Mouse (Mus musculus) bone marrow macrophage, adult 2 months (primary cell): ENCODE data around the gene Rab3c. TPM values are rescaled to one million over a fixed set of nuclear protein-coding genes. Genes with fewer than 3 reads are reported as not detected.

ENCODE experiments used
- H3K27ac ChIP-seq: 2 replicates; pipeline ENCODE4 v1.5.1; 2012; ENCODE audit warnings: low read depth, low read length; ENCODE audit not compliant: insufficient read depth
- H3K4me1 ChIP-seq: 2 replicates; pipeline ENCODE4 v1.6.1; 2012; ENCODE audit warnings: low read length; ENCODE audit not compliant: control insufficient read depth, insufficient read depth
- H3K4me3 ChIP-seq: 2 replicates; pipeline ENCODE4 v1.5.1; 2012; ENCODE audit warnings: mild to moderate bottlenecking, low read length, moderate library complexity; ENCODE audit not compliant: insufficient read depth
- CTCF ChIP-seq: IDR thresholded peaks from 2 replicates; pipeline ENCODE4 v1.5.1; 2012; ENCODE audit warnings: low read depth, mild to moderate bottlenecking, low read length, moderate library complexity
- POLR2A ChIP-seq: IDR thresholded peaks from 2 replicates; pipeline ENCODE4 v1.6.1; 2012; ENCODE audit warnings: mild to moderate bottlenecking, low read depth, low read length, borderline replicate concordance
- polyA plus RNA-seq: library from polyadenylated mRNA; stranded (reverse); fragments of >200 nt; gene quantifications from 2 replicates; pipeline ENCODE4 v1.2.4, GENCODE M21; 2012; ENCODE audit not compliant: missing spikeins, insufficient read depth, insufficient read length

Gene Rab3c
- polyA plus RNA-seq, 1 experiment, result not detected

DNA sequence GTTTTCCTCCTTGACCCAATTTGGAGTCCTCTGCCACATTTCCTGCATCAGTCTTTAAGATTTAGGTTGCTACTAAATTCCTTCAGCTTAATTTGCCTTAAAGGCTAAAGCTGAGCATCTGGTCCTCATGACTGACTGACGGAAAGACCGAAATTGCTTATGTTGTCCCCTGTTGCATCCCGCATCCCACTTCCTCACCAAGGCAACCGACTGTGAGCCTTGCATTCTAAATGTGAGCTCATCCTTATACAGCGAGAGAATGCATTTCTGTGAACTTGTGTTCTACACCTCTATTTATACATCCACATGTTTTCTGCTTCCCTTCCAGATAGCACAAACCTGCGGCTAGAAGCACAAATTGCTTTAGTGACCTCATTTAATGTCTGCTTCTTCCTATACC, 269.9 kb downstream of the Rab3c start:
- Histone ChIP-seq H3K27ac (no peak overlapping the region), H3K4me3 (no peak overlapping the region), H3K4me1 (no peaks in the 10 kb centered on the region)
- TF ChIP-seq POLR2A (no peak), CTCF (no peak)

DNA sequence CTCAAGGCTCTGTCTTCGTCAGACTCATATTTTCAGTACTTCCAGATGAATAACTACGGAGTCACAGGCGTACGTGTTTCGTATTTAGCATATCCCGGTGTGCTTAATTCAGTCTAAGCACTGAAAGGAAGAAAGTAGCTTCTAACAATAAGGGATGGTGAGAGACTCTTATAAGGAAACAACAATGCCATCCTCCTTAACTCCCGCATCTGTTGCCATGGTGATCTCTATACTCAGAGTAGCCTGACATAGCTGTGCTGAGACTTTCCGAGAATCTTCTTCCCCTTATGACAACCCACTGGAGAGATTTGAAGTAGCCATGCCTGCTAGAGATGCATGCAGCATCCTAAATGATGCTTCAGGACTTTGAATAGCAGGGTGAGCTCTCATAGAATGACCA, 272.3 kb downstream of the Rab3c start:
- Histone ChIP-seq H3K27ac (no peak overlapping the region), H3K4me1 (no peaks in the 10 kb centered on the region), H3K4me3 (no peak overlapping the region)
- no peak for TF ChIP-seq POLR2A
- no peak for TF ChIP-seq CTCF

DNA sequence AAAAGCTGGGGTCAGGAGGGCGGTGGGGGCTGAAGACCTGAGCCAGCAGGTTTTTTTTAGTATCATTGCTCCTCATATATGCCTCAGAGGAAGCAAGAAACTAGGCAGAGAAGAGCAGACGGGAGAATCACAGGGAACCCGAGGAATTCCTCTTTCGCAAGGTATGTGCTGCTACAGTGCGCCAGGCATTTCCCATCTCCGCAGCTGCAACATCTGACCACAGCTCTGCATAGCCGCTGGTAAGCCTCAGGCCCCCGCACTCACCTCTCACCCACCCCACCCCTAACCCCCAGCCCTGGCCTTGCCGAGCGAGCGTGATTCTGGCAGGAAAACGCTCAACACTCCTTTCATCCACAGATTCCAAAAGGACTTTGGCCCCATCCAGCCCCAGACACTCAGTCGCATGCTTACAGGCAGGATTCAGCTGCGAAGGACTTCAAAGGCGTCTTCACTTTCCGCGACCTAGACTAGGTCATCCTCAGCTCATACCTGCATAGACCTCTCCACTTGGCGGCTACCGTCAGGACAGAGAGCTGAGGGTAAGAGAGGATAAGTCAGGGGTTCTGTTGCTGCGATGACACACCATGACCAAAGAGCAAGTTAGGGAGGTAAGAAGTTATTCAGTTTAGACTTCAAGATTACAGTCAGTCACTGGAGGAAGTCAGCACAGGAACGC, 274.6 kb downstream of the Rab3c start:
- H3K4me3 ChIP-seq, result no peak overlapping the region
- H3K4me1 ChIP-seq, result no peaks in the 10 kb centered on the region
- TF ChIP-seq CTCF (no peak), POLR2A (no peak)
- no peak overlapping the region for H3K27ac ChIP-seq

Other genes starting within 250 kb of the Rab3c start
- 4.8 and 5.3 TPM in 2 replicates for gene Gapt, start 76.2 kb upstream of the Rab3c start, polyA plus RNA-seq
- gene Plk2, start 114.0 kb upstream of the Rab3c start, polyA plus RNA-seq, result 27.5 and 31.3 TPM in 2 replicates